Mouse (Mus musculus) embryo, embryonic 11 days (tissue): ENCODE results near the gene Kctd10.

Experiments
- DNase-seq: peaks from one replicate; pipeline ENCODE4 v3.0.0-alpha.2; 2015

Kctd10 gene

DNA sequence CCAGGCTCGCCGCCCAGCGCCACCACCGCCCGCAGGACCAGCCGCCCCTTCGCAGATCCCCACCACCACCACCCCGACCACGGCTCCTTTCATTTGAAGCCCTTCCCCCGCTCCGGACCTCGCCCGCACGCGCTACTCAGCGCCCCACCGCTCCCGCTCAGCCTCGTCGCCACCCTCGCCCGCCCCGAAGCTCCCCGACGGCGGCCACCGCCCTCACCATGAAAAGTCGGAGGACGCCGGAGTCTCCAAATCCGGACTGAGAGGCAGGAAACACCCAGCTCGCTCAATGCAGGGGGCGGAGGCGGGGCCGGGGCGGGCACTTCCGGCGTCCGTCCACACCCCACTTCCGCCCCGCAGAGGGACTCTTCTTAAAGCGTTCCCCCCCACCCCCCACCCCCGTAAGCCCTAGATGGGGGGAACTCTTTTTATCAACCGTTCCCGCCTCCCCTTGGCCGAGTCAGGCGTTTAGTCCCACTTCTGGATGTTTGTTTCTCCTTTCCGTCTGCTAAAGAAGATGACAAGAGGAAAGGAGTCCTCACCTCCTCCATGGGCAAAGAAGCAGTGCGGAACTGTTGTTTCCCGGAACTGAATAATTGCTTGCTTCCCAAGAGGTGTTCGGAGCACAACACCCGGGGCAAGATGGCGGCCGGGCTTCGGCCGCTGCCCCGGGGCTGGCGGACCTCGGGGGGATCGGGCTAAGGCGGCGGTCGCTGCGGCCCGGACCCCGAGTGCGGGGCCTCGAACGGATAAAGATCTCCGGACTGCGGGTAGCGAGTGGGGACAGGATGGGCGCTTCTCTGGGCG is at the start of gene Kctd10, which contains the start of gene Ube3b:
Kctd10 (minus strand) TSS at position 300 of the 804 bp plus-strand sequence.
Ube3b (plus strand) TSS at position 399 of the 804 bp plus-strand sequence.
- peak; percentile 94 for DNase-seq

DNA sequence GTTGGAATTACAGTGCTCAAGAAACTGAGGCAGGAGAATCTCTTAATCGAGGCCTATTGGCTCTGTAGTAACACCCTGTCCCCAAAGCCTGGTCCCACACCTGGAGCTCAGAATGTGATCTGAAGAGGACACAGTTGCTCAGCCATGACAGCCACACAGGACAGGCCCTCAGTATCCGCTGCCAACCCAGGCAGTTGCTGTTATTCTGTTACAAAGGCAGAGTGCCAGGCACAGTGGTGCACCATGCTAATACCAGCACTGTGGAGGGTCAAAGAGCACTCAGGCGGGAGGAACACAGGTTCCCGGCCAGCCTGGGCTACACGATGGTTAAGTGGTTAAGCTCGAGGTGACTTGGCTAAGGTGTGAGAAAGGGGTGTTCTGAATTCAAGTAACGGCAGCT is 49.5 kb upstream of the Kctd10 start:
- no peak for DNase-seq

- DNase-seq = no peak
Measured at GRCm38 (mm10) chr5:114428621-114429020, 48.3 kb upstream of the Kctd10 start.

DNA sequence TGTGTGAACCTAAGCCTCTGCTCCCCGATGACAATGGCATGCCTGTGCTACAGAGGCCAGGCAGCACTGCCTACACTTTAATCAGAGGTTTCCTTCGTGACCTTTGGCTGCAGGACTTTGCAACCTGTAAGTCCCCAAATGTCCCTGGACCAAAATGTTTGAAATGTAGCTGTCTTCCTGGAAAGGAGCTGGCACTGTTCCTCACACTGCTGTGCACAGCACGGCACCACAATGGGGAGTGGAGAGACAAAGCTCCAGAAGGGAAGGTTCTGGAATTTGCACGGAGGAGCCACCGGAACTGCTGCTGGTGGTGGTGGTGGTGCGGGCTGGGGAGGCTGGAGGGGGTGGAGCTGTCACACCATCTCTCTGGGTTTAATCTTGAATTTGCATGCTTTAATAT is 46.4 kb upstream of the Kctd10 start:
- no peak for DNase-seq

GRCm38 (mm10) chr5:114423961-114424360 is 43.7 kb upstream of the Kctd10 start:
- no peak for DNase-seq

DNA sequence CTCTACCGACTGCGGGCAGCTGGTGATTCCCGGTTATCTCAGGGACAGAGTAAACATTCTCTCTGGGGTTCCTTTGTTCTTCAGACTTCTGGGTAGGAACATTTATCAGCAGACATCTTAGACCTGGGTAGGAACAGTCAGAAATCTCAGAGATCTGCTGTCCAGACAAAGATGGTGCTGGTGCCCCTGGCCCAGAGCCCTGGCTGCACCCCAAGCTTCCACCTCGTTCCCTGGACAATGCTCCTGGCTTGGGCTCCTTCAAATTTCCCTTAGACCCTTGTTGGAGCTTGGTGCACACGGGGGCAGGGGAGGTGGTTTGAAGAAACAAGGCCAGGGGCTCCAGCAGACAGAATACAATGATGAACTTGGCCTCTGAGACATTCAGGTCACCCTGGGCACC is 42.3 kb upstream of the Kctd10 start:
- no peak for DNase-seq

- no peak for DNase-seq
Measured at GRCm38 (mm10) chr5:114421561-114422298, 41.4 kb upstream of the Kctd10 start.

DNA sequence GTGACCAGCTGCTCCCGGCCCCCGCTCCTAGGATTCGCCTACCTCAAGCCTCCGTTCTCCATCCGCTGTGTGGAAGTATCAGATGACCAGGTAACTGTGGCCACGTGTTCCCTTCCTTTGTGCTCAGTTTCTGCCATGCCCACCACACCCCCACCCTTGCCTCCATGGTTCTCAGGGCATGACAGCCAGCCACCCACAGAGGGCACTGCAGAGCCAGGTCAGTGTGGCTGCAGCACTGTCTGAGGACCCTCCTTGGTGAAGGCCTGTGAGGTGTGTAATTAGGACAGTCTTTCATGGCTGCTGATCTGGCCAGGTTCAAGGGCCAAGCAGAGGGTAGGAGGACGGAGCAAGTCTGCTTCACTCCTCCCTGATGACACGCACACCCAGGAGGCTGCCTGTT is 38.2 kb upstream of the Kctd10 start:
- peak; percentile 30 for DNase-seq

- no peak for DNase-seq
Measured at GRCm38 (mm10) chr5:114416855-114417254, 36.5 kb upstream of the Kctd10 start.

DNA sequence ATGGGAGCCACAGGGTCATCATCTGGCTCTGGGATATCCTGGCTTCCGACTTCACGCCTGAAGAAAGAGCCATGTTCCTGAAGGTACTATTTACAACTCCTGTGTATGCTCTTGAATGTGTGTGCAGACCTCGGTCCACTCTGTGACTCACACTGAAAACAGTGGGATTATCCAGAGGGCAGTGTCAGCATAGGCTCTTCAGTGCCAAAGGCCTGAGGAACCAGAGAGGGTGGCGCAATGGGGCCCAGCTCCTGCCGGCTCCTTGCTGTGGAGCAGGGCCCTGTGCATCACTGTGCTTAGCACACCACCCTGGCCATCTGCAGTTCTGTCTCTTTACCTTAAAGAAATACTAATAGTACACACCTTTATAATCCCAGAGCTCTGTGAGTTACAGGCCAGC is 35.3 kb upstream of the Kctd10 start:
- DNase-seq = no peak

DNA sequence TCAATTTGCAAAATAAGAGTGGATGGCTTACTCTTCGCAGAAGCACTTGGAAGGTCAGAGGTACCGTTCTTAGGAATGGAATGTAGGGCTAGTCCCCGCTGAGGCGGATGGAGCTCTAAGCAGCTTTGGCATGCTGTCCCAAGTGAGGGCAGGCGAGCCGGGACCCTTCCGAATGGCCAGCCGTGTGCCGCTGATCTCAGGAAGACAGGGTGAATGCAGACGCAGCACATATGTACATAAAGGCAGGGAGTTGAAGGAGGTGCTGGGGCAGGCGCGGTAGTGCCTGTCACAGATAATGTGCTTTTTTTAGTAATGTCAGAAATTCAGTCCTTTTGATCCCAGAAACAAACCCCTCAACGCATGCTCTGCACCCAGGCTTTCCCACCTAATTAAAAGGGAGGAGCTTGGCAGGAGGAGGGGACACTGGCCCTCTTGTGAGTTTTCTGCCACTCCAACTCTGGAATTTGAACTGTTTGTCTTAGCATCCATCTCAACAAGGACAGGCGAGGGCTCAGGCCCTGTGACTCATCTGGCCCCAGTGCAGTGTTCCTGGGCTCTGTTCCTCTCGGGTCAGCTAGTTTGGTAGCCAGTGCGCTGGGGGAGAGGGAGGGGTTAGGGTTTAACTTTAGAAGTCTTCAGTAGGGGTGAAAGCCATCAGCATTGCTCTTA is 32.9 kb upstream of the Kctd10 start:
- DNase-seq = no peak

- DNase-seq = no peak
Measured at GRCm38 (mm10) chr5:114412361-114412998, 32.2 kb upstream of the Kctd10 start.

DNA sequence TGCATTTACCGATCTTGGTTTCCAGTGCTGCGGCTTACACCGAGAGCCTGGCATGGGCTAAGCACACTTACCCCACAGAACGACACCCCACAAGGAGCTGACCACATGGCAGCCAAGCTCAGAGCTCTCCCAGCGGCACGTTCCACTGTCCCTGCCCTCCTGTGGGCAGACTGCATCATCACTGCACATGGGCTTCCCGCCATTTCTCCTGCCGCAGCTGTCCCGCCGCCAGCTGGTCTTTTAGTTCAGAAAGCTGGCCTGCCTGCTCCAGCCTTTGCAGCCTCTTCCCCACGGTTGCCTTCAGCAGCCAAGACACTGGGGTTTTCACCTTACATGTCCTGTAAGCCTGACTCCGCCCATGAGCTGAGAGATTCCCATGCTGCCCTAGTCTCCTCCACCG is 30.1 kb upstream of the Kctd10 start:
- no peak for DNase-seq

GRCm38 (mm10) chr5:114408846-114409245 is 28.5 kb upstream of the Kctd10 start:
- DNase-seq = no peak

DNA sequence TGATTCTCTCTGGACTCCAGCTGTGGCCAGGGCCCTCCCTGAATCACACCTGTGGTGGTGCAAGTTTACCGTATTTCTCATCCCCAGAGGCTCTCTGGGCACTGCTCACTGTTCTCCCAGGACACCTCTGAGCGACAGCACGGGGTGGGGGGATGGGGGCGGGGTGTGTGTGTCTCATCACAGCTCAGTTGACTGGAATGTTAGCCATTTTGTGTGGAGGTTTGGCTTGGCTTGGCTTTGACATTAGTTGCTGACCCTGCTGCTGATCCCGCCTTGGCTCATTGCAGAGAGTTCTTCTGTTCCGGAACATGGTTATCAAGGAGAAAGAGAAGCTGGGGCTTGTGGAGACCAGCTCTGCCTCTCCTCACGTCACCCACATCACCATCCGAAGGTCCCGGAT is 27.5 kb upstream of the Kctd10 start:
- DNase-seq = no peak

GRCm38 (mm10) chr5:114407269-114407668 is 27.0 kb upstream of the Kctd10 start:
- no peak for DNase-seq

GRCm38 (mm10) chr5:114406592-114406991 is 26.3 kb upstream of the Kctd10 start:
- DNase-seq = no peak

- DNase-seq = no peak
Measured at GRCm38 (mm10) chr5:114393169-114393568, 12.9 kb upstream of the Kctd10 start.

GRCm38 (mm10) chr5:114384448-114384847 is 4.1 kb upstream of the Kctd10 start:
- DNase-seq = no peak

- peak; percentile 35 for DNase-seq
Measured at GRCm38 (mm10) chr5:114383184-114383904, 3.0 kb upstream of the Kctd10 start.

- no peak for DNase-seq
Measured at GRCm38 (mm10) chr5:114381013-114381351, 674 bp upstream of the Kctd10 start.

- peak; percentile 31 for DNase-seq
Measured at GRCm38 (mm10) chr5:114379763-114380162, 545 bp downstream of the Kctd10 start.

DNA sequence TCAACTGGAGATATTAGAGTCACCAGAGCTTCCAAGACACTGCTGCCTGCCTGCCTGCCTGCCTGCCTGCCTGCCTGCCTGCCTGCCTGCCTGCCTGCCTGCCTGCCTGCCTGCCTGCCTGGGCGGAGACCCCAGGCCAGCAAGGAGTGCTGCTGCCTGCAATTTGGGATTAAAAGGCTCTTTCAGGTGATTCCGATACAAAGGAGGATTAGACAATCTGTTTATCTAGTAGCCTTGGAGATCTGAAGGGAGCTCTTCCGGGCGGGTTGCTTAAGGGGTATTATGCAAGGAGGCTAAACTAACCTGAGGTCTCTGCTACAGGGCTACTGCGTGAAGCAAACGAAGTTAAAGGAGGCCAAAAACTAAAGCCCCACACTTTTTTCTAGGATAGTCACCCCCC is 1.4 kb downstream of the Kctd10 start:
- no peak for DNase-seq
